Mouse (Mus musculus) cortical plate, adult 2 months (tissue): ENCODE data around the gene Cd5. TPM values are rescaled to one million over a fixed set of nuclear protein-coding genes. Genes with fewer than 3 reads are reported as not detected.

Experiments
- H3K27ac ChIP-seq: fragments of 200-500 bp; 2 replicates; pipeline ENCODE4 v1.5.1; 2012; ENCODE audit warnings: low read length, control low read depth, inconsistent platforms; ENCODE audit not compliant: insufficient read depth
- H3K4me1 ChIP-seq: fragments of 200-500 bp; 2 replicates; pipeline ENCODE4 v1.6.1; 2011; ENCODE audit warnings: low read length; ENCODE audit not compliant: control insufficient read depth, insufficient read depth
- H3K4me3 ChIP-seq: fragments of 200-500 bp; 2 replicates; pipeline ENCODE4 v1.5.1; 2011; ENCODE audit warnings: mild to moderate bottlenecking, low read length, control low read depth; ENCODE audit not compliant: insufficient read depth
- CTCF ChIP-seq: fragments of 200-500 bp; IDR thresholded peaks from 2 replicates; pipeline ENCODE4 v1.5.1; 2011; ENCODE audit warnings: mild to moderate bottlenecking, control low read depth, low read length; ENCODE audit not compliant: insufficient read depth; ENCODE audit errors: extremely low read depth
- POLR2A ChIP-seq: fragments of 200-500 bp; IDR thresholded peaks from 2 replicates; pipeline ENCODE4 v1.6.1; 2011; ENCODE audit warnings: mild to moderate bottlenecking, low read length, control low read depth; ENCODE audit not compliant: insufficient read depth; ENCODE audit errors: extremely low read depth
- polyA plus RNA-seq: library from polyadenylated mRNA; depleted of rRNA; stranded (reverse); fragments of >200 nt; gene quantifications from 2 replicates; pipeline ENCODE4 v1.2.3, GENCODE M21; 2012

The Cd5 gene
- polyA plus RNA-seq, 1 experiment, result 0.08 TPM

DNA sequence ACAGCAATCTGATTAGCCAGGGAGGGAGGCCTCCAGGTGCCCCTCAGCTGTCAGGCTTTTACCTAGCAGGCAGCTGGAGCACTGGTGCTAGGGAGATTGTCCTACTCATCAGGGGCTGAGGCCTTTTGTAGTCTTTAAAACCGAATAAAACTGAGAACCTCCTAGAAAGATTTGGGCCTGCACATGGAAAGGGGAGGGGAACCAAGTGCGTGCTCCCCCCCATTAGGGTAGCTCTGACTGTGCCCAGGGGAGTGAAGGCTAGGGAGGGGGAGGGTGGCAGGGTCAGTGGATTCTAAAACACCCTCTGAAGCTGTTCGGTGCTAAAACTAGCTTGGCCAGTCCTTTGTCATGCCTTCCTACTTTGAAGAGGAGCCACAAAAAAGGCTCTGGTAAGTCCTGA lies 18.3 kb downstream of the Cd5 start:
- Histone ChIP-seq H3K4me1 (peaks cover 2% of the 10 kb centered on the region; the same call in 1 of the 2 replicates), H3K4me3 (no peak overlapping the region), H3K27ac (no peak overlapping the region)

DNA sequence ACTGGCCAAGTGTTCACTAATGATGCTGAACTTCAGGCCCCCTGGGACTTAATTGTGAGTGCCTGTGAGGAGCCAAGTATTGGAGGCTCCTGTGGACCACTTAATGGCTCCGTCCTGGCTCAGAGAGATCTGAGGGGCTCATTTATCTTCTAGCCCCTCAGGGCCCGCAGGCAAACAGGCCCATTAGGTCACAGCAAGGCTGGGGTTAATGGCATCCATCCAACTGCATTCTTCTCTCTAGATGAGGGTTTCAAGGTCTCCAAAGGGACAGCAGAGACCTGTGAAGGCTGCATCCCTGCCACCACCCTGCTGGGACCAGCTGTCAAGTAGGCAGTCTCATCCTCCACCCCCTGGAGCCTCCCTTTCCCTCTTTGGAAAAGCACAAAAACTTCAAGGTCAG lies 19.1 kb downstream of the Cd5 start:
- H3K27ac ChIP-seq, result no peak overlapping the region
- no peak overlapping the region for H3K4me3 ChIP-seq
- peaks cover 3% of the 10 kb centered on the region; the same call in 1 of the 2 replicates for H3K4me1 ChIP-seq
- TF ChIP-seq POLR2A (no peak), CTCF (no peak)

More for the DNA sequence above, 18.3 kb downstream of the Cd5 start:
- no peak for TF ChIP-seq POLR2A
- no peak for TF ChIP-seq CTCF

DNA sequence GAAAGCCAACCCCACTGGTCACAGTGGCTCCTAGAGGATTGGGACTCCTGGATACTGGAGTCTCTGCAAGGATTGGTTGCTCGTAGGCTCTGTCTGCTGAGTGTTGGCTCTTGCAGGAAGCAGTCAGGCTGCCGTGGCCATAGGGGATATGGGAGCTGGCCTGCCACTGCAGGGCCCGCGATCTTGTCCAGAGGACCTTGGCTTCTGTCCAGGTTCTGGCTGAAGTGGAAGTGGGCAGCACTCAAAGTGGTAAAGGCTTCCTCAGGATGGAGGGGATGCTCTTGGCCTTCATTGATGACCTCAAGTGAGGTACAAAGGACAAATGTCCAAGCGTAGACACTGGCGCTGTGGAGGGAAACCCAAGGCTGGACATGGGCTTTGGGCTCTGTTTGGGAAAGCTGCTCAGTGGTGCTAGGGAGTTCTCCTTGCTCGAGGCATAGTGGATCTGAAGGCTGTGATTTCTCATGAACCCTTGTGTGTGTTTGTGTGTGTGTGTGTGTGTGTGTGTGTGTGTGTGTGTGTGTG lies 20.5 kb downstream of the Cd5 start:
- TF ChIP-seq POLR2A (no peak), CTCF (no peak)
- no peak overlapping the region for H3K4me3 ChIP-seq
- peaks cover 3% of the 10 kb centered on the region; the same call in 1 of the 2 replicates for H3K4me1 ChIP-seq
- no peak overlapping the region for H3K27ac ChIP-seq

DNA sequence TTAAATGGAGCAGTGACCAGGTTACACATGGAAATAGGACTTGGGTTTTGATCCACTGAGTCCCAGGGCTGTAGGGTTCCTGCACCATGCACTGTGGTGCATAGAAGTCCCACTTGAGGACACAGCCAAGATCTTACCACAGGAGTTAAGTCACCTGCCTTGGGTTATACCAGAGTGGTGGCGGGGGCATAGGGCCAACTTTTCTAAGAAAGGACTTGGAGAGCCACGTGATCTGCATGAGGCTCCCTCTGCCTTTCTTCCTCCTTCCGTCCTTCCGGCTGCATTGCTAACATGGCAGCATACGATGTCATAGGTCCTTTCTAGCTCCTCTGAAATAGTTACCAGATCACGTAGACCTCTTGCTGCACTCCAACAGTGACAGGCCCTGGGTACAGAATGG lies 23.3 kb downstream of the Cd5 start:
- peaks cover 1% of the 10 kb centered on the region; the same call in 1 of the 2 replicates for H3K4me1 ChIP-seq
- no peak overlapping the region for H3K27ac ChIP-seq
- H3K4me3 ChIP-seq, result no peak overlapping the region
- TF ChIP-seq CTCF, result no peak
- no peak for TF ChIP-seq POLR2A

DNA sequence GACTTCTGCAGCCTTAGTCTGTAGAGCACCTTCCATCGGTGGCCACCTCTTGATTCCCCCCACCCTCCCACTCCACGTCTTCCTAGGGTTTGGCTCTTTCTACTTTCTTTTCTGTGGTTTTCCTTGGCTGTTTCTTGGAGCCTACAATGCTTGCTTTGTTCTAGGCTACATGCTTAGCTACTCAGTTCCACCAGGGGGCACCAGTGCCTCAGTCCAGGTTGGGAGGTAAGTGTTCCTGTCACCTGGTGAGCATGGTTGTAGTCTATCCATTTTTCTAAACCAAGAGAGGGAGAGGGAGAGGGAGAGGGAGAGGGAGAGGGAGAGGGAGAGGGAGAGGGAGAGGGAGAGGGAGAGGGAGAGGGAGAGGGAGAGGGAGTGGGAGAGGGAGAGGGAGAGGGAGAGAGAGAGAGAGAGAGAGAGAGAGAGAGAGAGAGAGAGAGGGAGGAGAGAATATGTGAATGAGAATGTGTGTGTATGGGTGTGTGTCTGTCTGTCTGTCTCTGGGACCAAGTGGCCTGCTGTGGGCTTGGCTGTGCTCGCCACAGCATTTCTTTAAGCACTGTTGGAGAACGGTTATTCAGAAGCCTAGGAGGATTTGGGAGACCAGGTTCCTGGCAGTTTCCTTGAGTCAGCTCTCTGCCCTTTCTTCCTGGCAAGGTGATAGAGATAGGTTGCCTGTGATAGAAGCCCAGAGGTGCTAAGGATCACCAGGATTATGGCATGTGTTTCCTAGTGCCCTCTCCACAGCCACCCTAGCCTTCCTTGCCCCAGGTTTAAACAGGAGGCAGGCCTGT lies 23.9 kb downstream of the Cd5 start:
- H3K27ac ChIP-seq, result no peak overlapping the region
- H3K4me1 ChIP-seq, result peaks cover 3% of the 10 kb centered on the region; the same call in 1 of the 2 replicates
- H3K4me3 ChIP-seq, result no peak overlapping the region
- peak; percentile 92 for TF ChIP-seq CTCF
- TF ChIP-seq POLR2A, result no peak

DNA sequence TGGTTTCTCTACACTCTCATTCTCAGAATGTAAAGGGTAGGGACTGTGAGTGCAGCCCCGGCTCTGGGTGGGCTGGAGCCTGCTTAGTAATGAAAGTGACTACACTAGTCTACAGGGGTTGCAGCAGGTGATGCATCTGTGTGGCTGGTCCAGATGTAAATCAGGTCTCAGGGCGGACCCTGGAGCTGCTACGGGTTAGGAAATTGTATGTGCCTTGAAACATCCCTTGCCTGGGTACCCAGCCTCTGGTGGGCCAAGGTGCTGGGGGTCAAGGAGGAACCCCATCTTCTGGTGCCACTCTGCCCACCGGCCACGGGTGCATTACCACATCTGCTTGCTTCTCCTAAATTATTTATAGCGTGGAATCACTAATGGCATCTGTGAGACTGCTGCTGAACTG lies 24.6 kb downstream of the Cd5 start:
- Histone ChIP-seq H3K4me1 (peaks cover 6% of the 10 kb centered on the region; the same call in 1 of the 2 replicates), H3K27ac (no peak overlapping the region), H3K4me3 (no peak overlapping the region)
- no peak for TF ChIP-seq POLR2A
- no peak for TF ChIP-seq CTCF

DNA sequence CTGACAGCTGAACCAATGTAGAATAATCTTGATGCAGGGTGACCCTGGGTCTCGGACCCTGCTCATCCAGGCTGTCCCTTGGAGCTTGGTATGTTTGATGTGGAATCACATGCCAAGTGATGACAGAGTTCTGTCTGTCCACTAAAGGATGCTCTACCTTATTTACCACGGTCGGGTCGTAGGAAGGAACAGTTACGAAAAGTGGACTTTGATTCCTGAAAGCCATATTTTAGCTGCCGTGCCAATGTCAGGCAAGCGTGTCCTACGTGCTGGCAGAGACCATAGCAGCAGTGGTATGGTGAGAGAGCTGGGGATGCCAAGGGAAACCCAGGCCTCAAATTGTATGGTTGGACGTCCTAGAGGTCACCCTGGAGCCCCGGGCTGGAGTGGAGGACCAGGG lies 25.3 kb downstream of the Cd5 start:
- Histone ChIP-seq H3K4me3 (no peak overlapping the region), H3K27ac (no peak overlapping the region), H3K4me1 (peaks cover 6% of the 10 kb centered on the region; the same call in 1 of the 2 replicates)
- TF ChIP-seq CTCF, result no peak
- TF ChIP-seq POLR2A, result no peak

DNA sequence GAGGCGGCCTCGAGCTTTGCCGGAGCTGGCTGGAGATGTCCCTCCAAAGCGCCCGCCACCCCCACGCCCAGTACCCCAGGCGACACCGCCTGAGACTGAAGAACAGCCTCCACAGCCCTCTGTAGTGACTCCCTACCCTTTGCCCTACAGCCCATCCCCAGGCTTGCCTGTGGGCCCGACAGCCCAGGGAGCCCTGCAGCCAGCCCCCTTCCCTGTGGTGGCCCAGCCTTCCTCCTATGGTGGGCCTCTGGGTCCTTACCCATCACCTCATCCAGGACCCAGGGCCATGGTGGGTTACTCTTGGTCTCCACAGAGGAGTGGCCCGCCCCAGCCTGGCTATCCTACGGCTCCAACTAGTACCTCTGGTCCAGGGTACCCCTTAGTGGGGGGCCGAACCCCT lies 26.2 kb downstream of the Cd5 start:
- Histone ChIP-seq H3K4me1 (peaks cover 6% of the 10 kb centered on the region; the same call in 1 of the 2 replicates), H3K4me3 (no peak overlapping the region), H3K27ac (no peak overlapping the region)
- TF ChIP-seq POLR2A, result no peak
- TF ChIP-seq CTCF, result no peak

DNA sequence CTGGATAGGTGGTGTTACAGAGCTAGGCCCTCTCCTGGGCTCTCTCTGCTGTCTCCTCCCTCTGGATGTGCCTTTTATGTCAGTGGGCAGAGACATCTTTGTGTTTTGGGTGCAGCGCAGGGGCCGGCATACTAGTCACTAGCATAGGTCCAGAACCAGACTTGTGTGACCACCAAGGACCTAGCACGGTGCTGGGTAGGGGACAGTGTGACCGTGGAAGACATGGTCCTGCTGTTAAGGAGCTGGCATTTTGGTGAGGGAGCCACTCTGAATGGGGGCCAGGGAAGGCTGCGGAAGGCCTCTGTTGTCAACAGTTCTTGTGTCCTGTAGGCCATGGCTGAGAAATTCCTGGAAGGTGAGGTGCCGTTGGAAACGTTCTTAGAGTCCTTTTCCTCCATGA lies 26.6 kb downstream of the Cd5 start:
- H3K27ac ChIP-seq, result no peak overlapping the region
- TF ChIP-seq POLR2A (no peak), CTCF (no peak)
- H3K4me3 ChIP-seq, result no peak overlapping the region
- H3K4me1 ChIP-seq, result peaks cover 6% of the 10 kb centered on the region; the same call in 1 of the 2 replicates

DNA sequence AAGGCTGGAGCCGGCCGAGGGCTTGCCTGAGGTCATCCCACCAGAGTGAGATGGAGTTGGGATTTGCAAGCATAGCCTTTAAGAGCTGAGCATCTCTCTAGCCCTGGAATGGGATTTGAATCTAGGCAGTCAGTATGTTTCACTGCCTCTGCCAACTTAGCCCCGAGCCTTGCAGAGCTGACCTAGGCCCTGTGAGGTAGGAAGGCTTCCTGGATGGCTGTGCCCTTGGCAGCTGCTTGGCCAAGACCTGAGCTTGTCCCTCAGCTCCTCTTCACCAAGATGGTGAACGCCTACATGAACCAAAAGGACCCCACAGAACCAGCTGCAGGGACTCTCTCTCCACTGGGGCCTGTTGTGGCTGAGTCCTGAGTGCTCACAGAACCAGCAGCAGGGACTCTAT lies 28.1 kb downstream of the Cd5 start:
- Histone ChIP-seq H3K4me3 (no peak overlapping the region), H3K4me1 (peaks cover 6% of the 10 kb centered on the region; the same call in 1 of the 2 replicates), H3K27ac (no peak overlapping the region)
- TF ChIP-seq POLR2A (no peak), CTCF (no peak)
